Mouse (Mus musculus): ENCODE measurements around the gene Hist1h2ak. TPM values are rescaled to one million over a fixed set of nuclear protein-coding genes. Genes with fewer than 3 reads are reported as not detected.
A peak's percentile ranks its signal among the peaks of the same experiment; 100 is the strongest.
"Not testable (repeated sequence)": the region's sequence is repeated elsewhere in the genome, so short reads cannot be mapped to it uniquely, and the experiment has no call there.

Hist1h2ak gene
- total RNA-seq, 1 experiment from 2014 or later = 70.6 TPM

DNA sequence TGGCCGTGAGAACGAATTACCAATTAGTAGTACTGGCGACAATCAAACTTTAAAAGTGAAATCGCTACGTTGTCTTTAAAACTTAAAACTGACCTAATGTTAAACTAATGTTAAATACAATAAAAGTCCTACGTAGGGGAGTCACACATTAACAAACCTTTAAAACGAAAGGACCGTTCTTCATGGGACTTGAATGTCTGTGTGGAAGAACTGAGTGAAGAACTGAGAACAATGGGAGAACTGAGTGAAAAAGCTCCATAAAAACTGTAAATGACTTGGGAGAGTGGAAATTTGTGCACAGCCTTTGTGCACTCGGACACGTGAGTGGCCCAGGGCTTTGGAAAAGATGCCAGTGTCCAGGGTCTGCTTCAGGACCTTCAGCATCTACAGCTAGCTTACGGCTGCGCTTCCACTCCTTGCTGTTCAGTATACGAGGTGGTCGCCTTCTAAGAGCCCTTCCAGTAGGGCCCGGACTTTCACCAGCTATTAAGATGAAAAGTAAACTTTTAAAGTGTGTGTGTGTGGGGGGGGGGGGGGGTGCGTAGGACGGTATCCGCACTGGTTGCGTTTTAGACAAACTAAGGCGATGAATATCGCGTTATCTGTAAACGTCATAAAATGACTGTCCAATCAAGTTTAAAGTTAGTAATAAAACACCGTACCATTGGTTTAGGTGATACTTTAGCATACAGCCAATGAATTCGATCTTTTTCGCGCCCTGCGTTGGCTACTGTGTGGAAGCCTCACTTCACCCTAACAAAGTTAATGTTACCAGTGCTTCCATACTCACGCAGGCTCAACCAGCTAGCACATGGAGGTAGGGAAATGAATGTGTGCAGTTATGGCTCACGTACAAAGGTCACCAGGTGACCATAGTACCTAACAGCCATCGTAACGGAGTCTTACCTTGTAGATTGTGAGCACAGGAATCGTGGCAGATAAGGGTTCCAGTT, 25.5 kb upstream of the Hist1h2ak start:
- ATAC-seq (ENCODE audit: extremely low read depth, insufficient number of reproducible peaks, low FRiP score, poor library complexity, severe bottlenecking) = peak; percentile 89

DNA sequence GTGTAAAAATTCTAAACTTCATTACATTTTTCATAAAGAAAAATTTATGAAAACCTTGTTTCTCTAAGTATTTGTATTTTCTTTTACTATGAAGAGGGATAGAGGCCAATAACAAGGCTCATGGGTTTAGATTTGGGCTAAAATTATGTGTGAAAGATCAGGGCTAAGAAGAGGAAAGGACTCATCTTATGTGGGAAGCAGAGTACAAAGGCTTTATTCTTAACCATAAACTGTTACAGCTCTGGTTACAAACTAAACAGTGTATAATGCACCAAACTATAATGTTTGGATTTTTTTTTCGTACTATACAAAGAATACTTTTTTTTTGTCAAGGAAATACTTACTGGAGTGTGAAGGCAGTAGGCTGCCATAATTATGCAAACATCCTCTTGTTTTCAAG, 2.1 kb upstream of the Hist1h2ak start:
- ATAC-seq (ENCODE audit: extremely low read depth, insufficient number of reproducible peaks, low FRiP score, poor library complexity, severe bottlenecking) = no peak

DNA sequence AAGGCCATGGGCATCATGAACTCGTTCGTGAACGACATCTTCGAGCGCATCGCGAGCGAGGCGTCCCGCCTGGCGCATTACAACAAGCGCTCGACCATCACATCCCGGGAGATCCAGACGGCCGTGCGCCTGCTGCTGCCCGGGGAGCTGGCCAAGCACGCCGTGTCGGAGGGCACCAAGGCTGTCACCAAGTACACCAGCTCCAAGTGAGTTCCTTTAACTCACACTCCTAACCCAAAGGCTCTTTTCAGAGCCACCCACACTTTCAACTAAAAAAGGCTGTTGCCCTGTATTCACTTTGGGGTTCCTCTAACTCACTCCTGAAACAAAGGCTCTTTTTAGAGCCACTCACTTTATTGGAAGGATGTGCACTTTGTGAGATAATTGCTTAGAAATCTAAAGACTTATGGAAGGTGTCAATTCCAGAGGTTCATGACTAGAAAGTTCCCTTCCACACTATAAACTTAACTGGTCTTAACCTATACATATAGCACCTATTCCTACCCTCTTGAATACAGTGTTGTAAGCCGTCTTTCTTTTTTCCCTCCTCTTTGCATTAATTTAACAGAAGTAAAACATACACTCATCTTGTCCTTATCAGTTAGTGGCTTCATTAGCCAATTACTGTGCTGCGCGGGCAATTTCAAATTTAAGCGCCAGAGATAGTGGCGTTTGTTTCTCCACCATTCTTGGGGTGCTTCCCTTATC, 821 bp upstream of the Hist1h2ak start:
- ATAC-seq (ENCODE audit: extremely low read depth, insufficient number of reproducible peaks, low FRiP score, poor library complexity, severe bottlenecking) = not testable (repeated sequence)

DNA sequence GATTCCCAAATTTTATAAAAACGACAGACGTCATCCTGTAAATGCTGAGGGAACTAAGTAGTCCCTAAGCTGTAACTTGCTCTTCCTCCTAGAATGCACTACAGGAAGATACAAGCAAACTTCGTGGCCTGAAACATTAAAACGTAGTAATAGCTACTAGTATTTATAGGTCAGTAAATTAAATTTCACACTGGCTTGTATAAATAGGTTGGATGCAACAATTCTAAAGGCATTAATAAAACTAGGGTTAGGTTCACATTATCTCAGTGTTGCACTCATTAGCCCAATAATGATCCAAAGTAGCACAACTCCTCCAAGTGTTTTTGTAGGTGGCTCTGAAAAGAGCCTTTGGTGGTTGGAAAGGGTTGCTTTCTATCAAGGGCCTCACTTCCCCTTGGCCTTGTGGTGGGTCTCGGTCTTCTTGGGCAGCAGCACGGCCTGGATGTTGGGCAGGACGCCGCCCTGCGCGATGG, 540 bp downstream of the Hist1h2ak start:
- no peak for ATAC-seq (ENCODE audit: extremely low read depth, insufficient number of reproducible peaks, low FRiP score, poor library complexity, severe bottlenecking)

DNA sequence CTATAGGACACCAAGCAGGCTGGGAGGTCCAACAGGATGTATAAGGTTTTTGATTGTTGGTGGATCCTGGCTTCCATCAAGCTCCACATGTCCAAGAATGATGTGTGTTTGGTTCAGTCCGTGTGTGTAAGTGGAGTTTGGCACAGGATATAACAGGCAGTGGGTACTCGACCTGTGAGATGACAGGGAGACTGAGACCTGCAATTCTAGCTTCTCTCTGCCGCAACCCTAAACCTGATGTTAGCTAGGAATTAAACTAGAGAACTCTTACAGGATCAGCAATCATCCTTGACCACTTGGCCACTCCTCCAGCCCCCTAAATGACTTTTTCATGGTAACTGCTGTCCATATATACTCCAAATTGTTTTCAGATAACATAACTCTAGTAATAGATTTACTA, 1.3 kb downstream of the Hist1h2ak start:
- ATAC-seq (ENCODE audit: extremely low read depth, insufficient number of reproducible peaks, low FRiP score, poor library complexity, severe bottlenecking) = no peak

DNA sequence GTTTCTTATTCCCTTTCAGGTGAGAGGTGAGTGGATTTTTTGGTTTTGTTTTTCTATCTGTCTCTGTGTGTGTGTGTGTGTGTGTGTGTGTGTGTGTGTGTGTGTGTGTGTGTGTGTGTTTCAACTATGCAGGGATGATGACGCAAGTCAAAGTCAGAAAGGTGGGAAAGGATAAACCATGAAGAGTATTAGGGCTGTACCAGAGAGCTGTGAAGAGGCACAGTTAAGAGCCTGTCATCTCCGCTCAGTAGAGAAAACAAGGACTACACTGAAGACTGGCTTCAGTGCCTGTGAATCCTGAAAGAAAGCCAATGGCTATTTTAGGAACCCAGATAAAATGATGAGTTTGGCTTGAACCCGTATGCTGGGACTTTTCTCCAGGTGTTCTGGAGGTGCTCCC, 1.8 kb downstream of the Hist1h2ak start:
- no peak for ATAC-seq (ENCODE audit: extremely low read depth, insufficient number of reproducible peaks, low FRiP score, poor library complexity, severe bottlenecking)

DNA sequence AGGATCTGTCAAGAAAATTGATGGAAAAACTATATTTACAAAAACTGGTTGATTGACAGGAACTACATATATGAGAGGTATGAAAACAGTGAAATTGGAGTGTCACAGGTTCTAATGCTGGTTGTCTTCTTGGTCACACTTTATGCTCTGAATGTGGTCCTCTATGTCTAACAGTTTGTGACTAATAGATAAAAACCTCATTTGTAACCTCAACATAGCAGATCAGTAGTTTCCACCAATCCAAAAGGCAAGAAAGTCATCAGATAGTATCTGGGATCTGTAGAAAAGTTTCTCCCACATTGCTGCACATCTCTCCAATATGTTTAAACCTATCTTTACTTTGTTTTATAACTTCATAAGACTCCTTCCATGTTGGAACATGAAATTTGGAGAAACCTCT, 2.2 kb downstream of the Hist1h2ak start:
- no peak for ATAC-seq (ENCODE audit: extremely low read depth, insufficient number of reproducible peaks, low FRiP score, poor library complexity, severe bottlenecking)

DNA sequence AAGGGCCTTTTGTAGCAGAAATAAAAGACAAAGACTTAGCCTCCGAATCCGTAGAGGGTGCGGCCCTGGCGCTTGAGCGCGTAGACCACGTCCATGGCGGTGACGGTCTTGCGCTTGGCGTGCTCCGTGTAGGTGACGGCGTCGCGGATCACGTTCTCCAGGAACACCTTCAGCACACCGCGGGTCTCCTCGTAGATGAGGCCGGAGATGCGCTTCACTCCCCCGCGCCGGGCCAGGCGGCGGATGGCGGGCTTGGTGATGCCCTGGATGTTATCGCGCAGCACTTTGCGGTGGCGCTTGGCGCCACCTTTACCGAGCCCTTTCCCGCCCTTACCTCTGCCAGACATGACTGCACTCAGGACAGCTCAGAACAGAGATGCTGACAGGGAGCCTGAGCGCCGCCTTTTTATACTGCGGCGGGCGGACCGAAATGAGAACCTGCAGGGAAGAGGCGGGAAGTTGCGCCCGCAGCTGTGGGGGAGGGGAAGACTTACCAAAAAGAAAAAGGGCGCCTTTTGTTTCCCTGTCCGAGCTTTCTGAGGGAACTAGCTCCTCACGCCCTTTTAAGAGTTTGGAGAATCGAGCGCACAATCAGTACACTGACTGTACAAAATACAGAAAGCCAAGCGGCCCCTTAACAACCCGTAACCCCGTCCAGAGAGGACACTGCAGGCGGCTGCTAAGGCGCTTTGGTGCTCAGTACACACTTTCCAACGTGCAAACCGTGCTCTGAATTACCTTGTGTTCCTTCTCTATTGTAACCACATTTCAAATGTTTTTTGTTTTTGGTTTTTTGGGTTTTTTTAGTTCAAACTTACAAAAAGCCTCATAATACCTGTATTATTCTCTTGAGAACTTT, 3.2 kb downstream of the Hist1h2ak start, which contains the start of gene Hist1h4k:
TSS of gene Hist1h4k (minus strand) at position 347 of the 859 bp plus-strand sequence.
- peak; percentile 56 for ATAC-seq (ENCODE audit: extremely low read depth, insufficient number of reproducible peaks, low FRiP score, poor library complexity, severe bottlenecking)

DNA sequence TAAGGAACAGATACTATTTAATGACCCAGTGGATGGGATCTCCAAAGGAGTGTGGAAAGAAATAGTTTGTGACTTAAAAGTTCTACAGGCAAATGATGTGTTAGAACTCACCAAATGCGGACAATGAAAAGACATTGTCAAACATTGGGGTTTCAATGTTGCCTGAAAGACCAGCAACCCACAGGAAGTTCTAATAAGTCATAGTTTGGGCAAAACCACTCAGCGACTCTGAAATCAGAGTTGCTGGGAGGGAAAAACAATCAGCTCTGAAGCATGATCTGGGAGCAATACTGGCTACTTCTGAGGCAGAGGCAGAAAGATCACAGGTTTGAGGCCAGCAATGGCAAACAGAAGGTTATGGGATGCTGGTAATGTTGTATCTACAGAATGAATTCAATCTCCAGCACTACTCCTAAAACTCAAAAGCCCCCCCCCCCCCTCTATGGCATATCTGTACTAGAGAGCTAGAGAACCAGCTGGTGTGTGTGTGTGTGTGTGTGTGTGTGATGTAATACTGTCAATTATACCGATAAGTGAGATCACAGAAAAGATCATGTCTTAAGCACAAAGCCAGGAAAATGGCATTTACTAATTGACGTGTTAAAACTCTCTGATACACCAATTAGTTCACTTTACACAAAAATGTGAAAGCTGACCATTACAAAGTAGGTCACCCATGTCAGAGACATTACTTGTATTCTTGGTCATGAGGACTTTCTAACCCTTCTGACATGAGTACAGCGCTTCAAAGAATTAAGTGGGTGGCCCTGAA, 4.1 kb downstream of the Hist1h2ak start:
- no peak for ATAC-seq (ENCODE audit: extremely low read depth, insufficient number of reproducible peaks, low FRiP score, poor library complexity, severe bottlenecking)

DNA sequence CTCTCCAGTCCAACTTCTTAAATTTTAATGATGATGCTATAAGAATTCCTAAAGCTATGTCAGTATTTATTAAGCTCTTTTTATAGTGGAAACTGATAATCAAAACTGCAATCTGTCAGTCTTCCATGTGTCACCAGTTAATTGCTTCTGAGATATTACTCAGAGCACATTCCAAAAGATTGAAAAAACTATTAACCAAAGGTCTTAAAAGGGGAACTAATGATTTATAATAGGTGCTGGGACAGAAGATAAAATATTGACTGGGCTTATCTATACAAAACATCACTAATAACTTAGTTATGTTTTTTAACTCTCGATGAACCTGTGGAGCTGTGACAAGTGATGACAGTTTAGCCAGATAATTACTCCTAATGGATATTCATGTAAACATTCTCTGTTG, 8.6 kb downstream of the Hist1h2ak start:
- no peak for ATAC-seq (ENCODE audit: extremely low read depth, insufficient number of reproducible peaks, low FRiP score, poor library complexity, severe bottlenecking)

DNA sequence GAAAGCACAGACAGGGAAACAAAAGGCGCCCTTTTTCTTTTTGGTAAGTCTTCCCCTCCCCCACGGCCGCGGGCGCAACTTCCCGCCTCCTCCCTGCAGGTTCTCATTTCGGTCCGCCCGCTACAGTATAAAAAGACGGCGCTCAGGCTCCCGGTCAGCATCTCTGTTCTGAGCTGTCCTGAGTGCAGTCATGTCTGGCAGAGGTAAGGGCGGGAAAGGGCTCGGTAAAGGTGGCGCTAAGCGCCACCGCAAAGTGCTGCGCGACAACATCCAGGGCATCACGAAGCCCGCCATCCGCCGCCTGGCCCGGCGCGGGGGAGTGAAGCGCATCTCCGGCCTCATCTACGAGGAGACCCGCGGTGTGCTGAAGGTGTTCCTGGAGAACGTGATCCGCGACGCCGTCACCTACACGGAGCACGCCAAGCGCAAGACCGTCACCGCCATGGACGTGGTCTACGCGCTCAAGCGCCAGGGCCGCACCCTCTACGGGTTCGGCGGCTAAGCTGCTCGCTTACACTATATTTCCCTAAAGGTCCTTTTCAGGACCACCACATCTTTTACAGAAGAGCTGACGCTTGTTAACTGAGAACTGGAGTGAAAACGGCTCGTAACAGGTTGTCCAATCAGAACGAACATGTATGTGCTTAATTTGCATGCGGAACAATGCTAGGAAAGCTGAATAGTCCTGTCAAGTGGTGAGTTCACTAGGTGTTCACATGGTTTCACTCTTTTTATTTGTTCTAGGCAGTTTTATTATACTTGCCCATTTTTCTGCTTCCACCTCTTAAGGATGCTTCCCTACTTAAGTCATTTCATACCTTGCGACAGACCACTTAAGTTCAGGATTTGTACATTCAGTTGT, 18.5 kb downstream of the Hist1h2ak start, which contains the start of gene Hist1h4j:
TSS of gene Hist1h4j (plus strand) at position 159 of the 862 bp plus-strand sequence.
- ATAC-seq (ENCODE audit: extremely low read depth, insufficient number of reproducible peaks, low FRiP score, poor library complexity, severe bottlenecking) = peak; percentile 55

DNA sequence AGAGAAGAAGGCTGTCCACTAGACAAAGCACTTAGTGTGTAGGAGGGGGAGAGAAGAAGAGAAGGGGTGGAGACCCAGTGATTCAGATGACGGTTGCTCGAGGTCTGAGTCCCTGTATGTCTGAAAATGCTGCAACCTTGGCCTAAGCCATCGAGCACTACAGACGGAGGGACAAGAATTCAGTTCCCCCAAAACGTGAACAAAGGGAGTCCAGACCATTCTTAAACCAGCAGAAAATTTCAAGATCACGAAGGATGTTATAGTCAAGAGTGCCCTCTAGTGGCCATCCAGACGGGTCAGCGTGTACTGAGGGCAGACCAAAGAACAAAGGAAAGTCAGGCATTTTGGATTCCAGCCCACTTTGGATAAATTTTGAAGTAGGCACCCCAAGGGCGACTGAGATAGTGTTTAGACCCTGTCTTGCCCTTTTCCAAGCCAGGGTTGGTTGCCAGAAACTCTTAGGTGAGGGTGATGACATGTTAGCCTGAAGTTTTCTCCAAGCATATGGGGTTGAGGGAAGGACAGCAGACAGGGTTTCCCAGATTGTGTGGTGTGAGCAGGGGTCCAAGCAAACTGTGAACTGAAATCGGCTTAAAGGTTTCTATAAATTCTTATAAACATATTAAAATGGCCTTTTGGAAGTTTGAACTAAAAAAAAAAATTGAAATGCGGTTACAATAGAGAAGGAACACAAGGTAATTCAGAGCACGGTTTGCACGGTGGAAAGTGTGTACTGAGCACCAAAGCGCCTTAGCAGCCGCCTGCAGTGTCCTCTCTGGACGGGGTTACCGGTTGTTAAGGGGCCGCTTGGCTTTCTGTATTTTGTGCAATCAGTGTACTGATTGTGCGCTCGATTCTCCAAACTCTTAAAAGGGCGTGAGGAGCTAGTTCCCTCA, 19.4 kb downstream of the Hist1h2ak start:
- peak; percentile 81 for ATAC-seq (ENCODE audit: extremely low read depth, insufficient number of reproducible peaks, low FRiP score, poor library complexity, severe bottlenecking)

DNA sequence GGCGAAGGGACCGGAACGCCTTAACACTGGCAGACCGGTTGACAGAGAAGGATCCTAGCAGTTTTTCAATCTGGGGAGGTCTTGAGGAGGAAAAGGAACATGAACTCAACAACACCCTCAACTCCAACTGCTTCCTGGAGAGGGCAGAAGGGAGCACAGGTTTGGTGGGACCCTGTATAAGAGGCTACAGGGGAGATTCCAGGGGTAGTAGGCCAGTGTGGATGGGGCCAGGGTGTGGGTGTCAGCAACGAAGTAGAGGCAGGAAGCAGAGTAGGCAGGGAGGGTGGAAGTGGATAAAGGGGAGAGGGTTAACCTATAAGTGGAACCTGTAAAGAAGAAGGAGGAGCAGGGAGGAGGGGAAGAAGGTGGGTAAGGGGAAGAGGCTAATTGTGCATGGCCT, 20.2 kb downstream of the Hist1h2ak start:
- ATAC-seq (ENCODE audit: extremely low read depth, insufficient number of reproducible peaks, low FRiP score, poor library complexity, severe bottlenecking) = no peak

DNA sequence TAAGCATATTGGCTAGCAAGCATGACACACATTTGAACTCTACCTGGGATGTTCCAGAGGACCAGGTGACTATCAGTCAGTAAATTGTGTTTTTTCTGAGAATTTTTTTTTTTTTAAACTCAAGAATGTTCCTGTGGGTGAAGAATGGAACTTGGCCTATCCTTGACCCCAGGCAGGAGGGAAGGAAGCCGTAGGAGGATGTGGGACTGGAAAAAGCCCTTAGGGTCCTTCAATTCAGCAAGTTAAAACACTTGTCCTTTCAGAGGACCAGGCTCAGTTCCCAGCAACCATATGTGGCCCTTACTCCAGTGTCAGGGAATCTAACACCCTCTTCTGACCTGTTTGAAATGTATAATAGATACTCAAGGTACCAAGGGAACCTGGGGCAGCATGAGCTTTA, 24.1 kb downstream of the Hist1h2ak start:
- no peak for ATAC-seq (ENCODE audit: extremely low read depth, insufficient number of reproducible peaks, low FRiP score, poor library complexity, severe bottlenecking)

DNA sequence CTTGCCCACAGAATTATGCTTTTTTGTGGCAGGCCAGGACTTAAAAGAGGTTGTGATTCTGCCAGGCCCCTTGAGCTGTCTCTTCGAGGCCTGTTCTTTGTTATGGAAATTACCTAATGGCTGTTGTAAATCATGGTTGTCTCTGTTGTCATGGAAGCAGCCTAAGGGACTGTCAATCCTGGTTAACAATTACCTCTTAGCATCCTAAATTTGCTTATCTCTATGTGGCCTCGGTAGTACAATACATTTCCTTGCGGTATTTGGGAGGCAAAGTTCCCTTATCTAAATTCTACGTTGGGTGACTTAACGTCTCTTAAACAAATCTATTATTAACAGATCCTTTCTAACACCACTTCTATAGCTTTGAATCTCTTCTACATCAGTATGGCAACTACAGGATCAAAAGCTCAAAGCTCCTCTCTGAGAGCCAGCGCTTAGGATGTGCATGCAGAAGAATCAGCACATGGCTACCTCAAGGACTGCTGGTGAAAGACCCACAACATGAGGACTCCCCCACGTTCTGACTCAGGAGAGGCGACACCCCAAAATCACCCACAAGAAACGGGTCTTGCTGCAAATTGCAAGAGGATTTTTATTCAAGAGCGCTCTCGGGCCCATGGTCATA, 25.6 kb downstream of the Hist1h2ak start:
- no peak for ATAC-seq (ENCODE audit: extremely low read depth, insufficient number of reproducible peaks, low FRiP score, poor library complexity, severe bottlenecking)

All from neutrophil, adult 5-6 weeks (primary cell).